Mouse (Mus musculus) myocyte (in vitro differentiated cells): ENCODE measurements around the gene Crlf2. TPM values are rescaled to one million over a fixed set of nuclear protein-coding genes. Genes with fewer than 3 reads are reported as not detected.
A peak's percentile ranks its signal among the peaks of the same experiment; 100 is the strongest.

ENCODE experiments used
- H3K27me3 ChIP-seq: one replicate; pipeline ENCODE4 v1.6.1; 2011; ENCODE audit not compliant: control insufficient read depth, insufficient read depth, insufficient read length
- H3K36me3 ChIP-seq: one replicate; pipeline ENCODE4 v1.6.1; 2011; ENCODE audit not compliant: control insufficient read depth, insufficient read depth
- H3K4me2 ChIP-seq: one replicate; pipeline ENCODE4 v1.6.1; 2011; ENCODE audit warnings: low read depth, control low read depth
- H3K4me3 ChIP-seq: one replicate; pipeline ENCODE4 v1.5.1; 2011; ENCODE audit warnings: mild to moderate bottlenecking, control low read depth, moderate library complexity
- H3K79me2 ChIP-seq: one replicate; pipeline ENCODE4 v1.6.1; 2011; ENCODE audit not compliant: control insufficient read depth, insufficient read depth
- H3ac ChIP-seq: one replicate; pipeline ENCODE4 v1.6.1; 2011; ENCODE audit not compliant: control insufficient read depth, insufficient read length
- CEBPB ChIP-seq: IDR thresholded peaks from 2 replicates; pipeline ENCODE4 v1.6.1; 2011; ENCODE audit warnings: mild to moderate bottlenecking, moderate library complexity; ENCODE audit not compliant: poor library complexity, insufficient read depth, severe bottlenecking
- E2F4 ChIP-seq: IDR thresholded peaks from one replicate; pipeline ENCODE4 v1.6.1; 2011; ENCODE audit warnings: mild to moderate bottlenecking, control low read depth, moderate library complexity; ENCODE audit not compliant: insufficient read depth
- MAX ChIP-seq: IDR thresholded peaks from one replicate; pipeline ENCODE4 v1.6.1; 2011; ENCODE audit warnings: low read depth, mild to moderate bottlenecking, control low read depth
- MYOD1 ChIP-seq, 3 experiments: IDR thresholded peaks; one replicate each; pipeline ENCODE4 v1.6.1; 2011; ENCODE audit warnings: control low read depth in 2 of 3, low read depth in 2 of 3, mild to moderate bottlenecking in 2 of 3, moderate library complexity in 1 of 3; ENCODE audit not compliant: insufficient read length in 2 of 3, control insufficient read depth in 1 of 3
- MYOG ChIP-seq, 3 experiments: IDR thresholded peaks; one replicate each; pipeline ENCODE4 v1.6.1; 2011; ENCODE audit warnings: control low read depth in 2 of 3, low read depth in 2 of 3, mild to moderate bottlenecking in 2 of 3; ENCODE audit not compliant: insufficient read length in 2 of 3, control insufficient read depth in 1 of 3, insufficient read depth in 1 of 3
- POLR2A ChIP-seq: IDR thresholded peaks from one replicate; pipeline ENCODE4 v1.6.1; 2011; ENCODE audit warnings: low read depth, mild to moderate bottlenecking, control low read depth, moderate library complexity; ENCODE audit not compliant: insufficient read length
- POLR2AphosphoS2 ChIP-seq: IDR thresholded peaks from one replicate; pipeline ENCODE4 v1.6.1; 2011; ENCODE audit warnings: low read depth, control low read depth; ENCODE audit not compliant: insufficient read length
- REST ChIP-seq: IDR thresholded peaks from one replicate; pipeline ENCODE4 v1.6.1; 2011; ENCODE audit warnings: mild to moderate bottlenecking, control low read depth, moderate library complexity; ENCODE audit not compliant: insufficient read depth, insufficient read length
- SRF ChIP-seq: IDR thresholded peaks from one replicate; pipeline ENCODE4 v1.6.1; 2011; ENCODE audit warnings: low read depth; ENCODE audit not compliant: control insufficient read depth, insufficient read length
- TCF12 ChIP-seq: IDR thresholded peaks from one replicate; pipeline ENCODE4 v1.6.1; 2011; ENCODE audit warnings: mild to moderate bottlenecking, control low read depth; ENCODE audit not compliant: poor library complexity, insufficient read depth, severe bottlenecking
- TCF3 ChIP-seq: IDR thresholded peaks from one replicate; pipeline ENCODE4 v1.6.1; 2011; ENCODE audit warnings: low read depth, control low read depth; ENCODE audit not compliant: insufficient read length
- USF1 ChIP-seq: IDR thresholded peaks from one replicate; pipeline ENCODE4 v1.6.1; 2011; ENCODE audit warnings: low read depth, mild to moderate bottlenecking, control low read depth, moderate library complexity
- polyA plus RNA-seq: library from polyadenylated mRNA; unstranded; fragments of >200 nt; fragmentation: generic; extraction: Trizol; gene quantifications from one replicate; pipeline ENCODE4 v1.2.1, GENCODE M21; 2012; ENCODE audit warnings: missing spikeins

The Crlf2 gene
- polyA plus RNA-seq, result 16.3 TPM

- Histone ChIP-seq H3K27me3 (no peaks in the 10 kb centered on the region), H3ac (peak within 1 kb of the TSS; percentile 33), H3K4me3 (peak within 1 kb of the TSS; percentile 26), H3K36me3 (no peaks in the 10 kb centered on the region), H3K4me2 (peak within 1 kb of the TSS; percentile 57), H3K79me2 (no peaks in the 10 kb centered on the region)
- peak; percentile 57 for TF ChIP-seq POLR2A
- no peak for TF ChIP-seq TCF12
These were observed at the start of gene Crlf2 for GRCm38 (mm10) chr5:109558404-109559160. Crlf2 (minus strand) TSS chr5:109558993.

- Histone ChIP-seq H3K79me2 (no peaks in the 10 kb centered on the region), H3K27me3 (no peaks in the 10 kb centered on the region), H3K36me3 (no peaks in the 10 kb centered on the region), H3K4me3 (no peak overlapping the region), H3ac (no peak overlapping the region), H3K4me2 (no peak overlapping the region)
- TF ChIP-seq TCF12 (no peak), MAX (no peak), SRF (no peak), USF1 (no peak), MYOG (IDR thresholded peaks at IDR 0.05; ENCODE audit: control insufficient read depth in 1 of 3, insufficient read depth in 1 of 3, insufficient read length in 2 of 3, low read depth in 2 of 3) (no peak), POLR2AphosphoS2 (no peak), POLR2A (no peak)
These were observed 43.8 kb upstream of the Crlf2 start for GRCm38 (mm10) chr5:109602585-109602984.

DNA sequence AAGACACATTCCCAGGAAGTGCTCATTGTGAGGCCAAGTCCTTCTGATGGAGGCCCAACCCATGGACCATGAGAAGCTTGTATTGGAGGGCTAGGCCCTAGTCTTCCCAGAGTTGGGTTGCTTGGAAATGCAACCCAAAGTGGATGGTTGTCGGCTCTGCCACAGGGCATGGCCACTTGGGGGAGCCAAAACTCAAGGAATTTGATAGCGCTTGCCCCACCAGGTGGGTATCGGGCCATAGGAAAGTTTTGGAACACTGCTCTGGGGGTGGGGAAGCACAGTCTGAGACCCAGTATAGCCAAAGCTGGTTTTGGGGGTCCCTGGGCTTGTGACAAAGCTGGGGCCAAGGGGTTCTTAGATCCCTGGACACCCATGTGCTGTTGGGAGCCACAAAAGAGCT lies 42.3 kb upstream of the Crlf2 start:
- Histone ChIP-seq H3K79me2 (no peaks in the 10 kb centered on the region), H3K36me3 (no peaks in the 10 kb centered on the region), H3K4me2 (no peak overlapping the region), H3K27me3 (no peaks in the 10 kb centered on the region), H3K4me3 (no peak overlapping the region), H3ac (no peak overlapping the region)
- TF ChIP-seq TCF3 (no peak), REST (no peak), MYOG (IDR thresholded peaks at IDR 0.05; ENCODE audit: control insufficient read depth in 1 of 3, insufficient read depth in 1 of 3, insufficient read length in 2 of 3, low read depth in 2 of 3) (no peak), CEBPB (no peak), POLR2A (no peak), MYOD1 (IDR thresholded peaks at IDR 0.05; ENCODE audit: control insufficient read depth in 1 of 3, insufficient read length in 2 of 3, low read depth in 2 of 3) (no peak), USF1 (no peak), TCF12 (no peak), POLR2AphosphoS2 (no peak), SRF (no peak), MAX (no peak), E2F4 (no peak)

GRCm38 (mm10) chr5:109598876-109599275 lies 40.1 kb upstream of the Crlf2 start:
- TF ChIP-seq CEBPB (no peak), TCF12 (no peak), MYOD1 (IDR thresholded peaks at IDR 0.05; ENCODE audit: control insufficient read depth in 1 of 3, insufficient read length in 2 of 3, low read depth in 2 of 3) (no peak), E2F4 (no peak), MYOG (IDR thresholded peaks at IDR 0.05; ENCODE audit: control insufficient read depth in 1 of 3, insufficient read depth in 1 of 3, insufficient read length in 2 of 3, low read depth in 2 of 3) (no peak), POLR2A (no peak), TCF3 (no peak), SRF (no peak), MAX (no peak), USF1 (no peak), POLR2AphosphoS2 (no peak), REST (no peak)
- no peaks in the 10 kb centered on the region for H3K36me3 ChIP-seq
- H3K79me2 ChIP-seq, result no peaks in the 10 kb centered on the region
- H3K4me2 ChIP-seq, result no peak overlapping the region
- H3ac ChIP-seq, result no peak overlapping the region
- H3K27me3 ChIP-seq, result no peaks in the 10 kb centered on the region
- H3K4me3 ChIP-seq, result no peak overlapping the region

DNA sequence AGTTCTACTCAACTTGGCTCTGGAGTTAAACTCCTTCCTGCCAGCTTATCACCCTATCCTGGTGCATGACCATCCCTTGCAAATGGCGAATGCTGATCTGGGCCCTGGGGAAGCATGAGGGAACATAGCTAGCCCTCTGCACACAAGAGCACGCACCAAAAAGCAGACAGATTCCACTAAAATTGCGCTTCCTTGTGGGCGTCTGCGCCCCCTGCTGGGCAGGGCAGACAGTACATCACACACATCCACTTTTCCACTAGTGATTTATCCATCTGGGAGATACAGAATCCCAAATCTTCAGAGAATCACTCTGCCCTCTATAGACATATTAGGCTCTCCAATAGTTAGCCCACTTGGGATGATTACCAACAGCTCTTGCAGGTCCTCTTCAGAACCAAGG lies 37.9 kb upstream of the Crlf2 start:
- Histone ChIP-seq H3K36me3 (no peaks in the 10 kb centered on the region), H3K4me3 (no peak overlapping the region), H3K4me2 (no peak overlapping the region), H3ac (no peak overlapping the region), H3K79me2 (no peaks in the 10 kb centered on the region), H3K27me3 (no peaks in the 10 kb centered on the region)
- no peak for TF ChIP-seq REST
- TF ChIP-seq MYOD1 (IDR thresholded peaks at IDR 0.05; ENCODE audit: control insufficient read depth in 1 of 3, insufficient read length in 2 of 3, low read depth in 2 of 3), result no peak
- TF ChIP-seq POLR2A, result no peak
- no peak for TF ChIP-seq SRF
- no peak for TF ChIP-seq MAX
- no peak for TF ChIP-seq TCF3
- no peak for TF ChIP-seq CEBPB
- TF ChIP-seq TCF12, result no peak
- no peak for TF ChIP-seq E2F4
- TF ChIP-seq MYOG (IDR thresholded peaks at IDR 0.05; ENCODE audit: control insufficient read depth in 1 of 3, insufficient read depth in 1 of 3, insufficient read length in 2 of 3, low read depth in 2 of 3), result no peak
- TF ChIP-seq POLR2AphosphoS2, result no peak
- no peak for TF ChIP-seq USF1
